27 mouse cellular contexts compared by ENCODE assay signal in genomic region chr17:14930697-14931096, GRCm38 (mm10). TPM values are rescaled to one million over a fixed set of nuclear protein-coding genes. Genes with fewer than 3 reads are reported as not detected.
"Had no signal": no experiment of that assay in that cellular context is flagged by ENCODE, and none has a peak within 500 bp of the region (broad histone marks: within the 10 kb centered on the region; RNA-seq: fewer than 3 reads in every experiment).

No protein-coding gene starts in this region.

- ATAC-seq: liver, postnatal 0 days; lung, postnatal 0 days; midbrain, embryonic 13.5 days; midbrain, embryonic 16.5 days had no signal

- H3K9me3 ChIP-seq: limb, embryonic 12.5 days; limb, embryonic 15.5 days; midbrain, embryonic 10.5 days; midbrain, embryonic 13.5 days; neural tube, embryonic 13.5 days had no signal

- H3K27me3 ChIP-seq: limb, embryonic 12.5 days; limb, embryonic 15.5 days; midbrain, embryonic 13.5 days; neural tube, embryonic 13.5 days had no signal

- H3K36me3 ChIP-seq: limb, embryonic 12.5 days; limb, embryonic 15.5 days; midbrain, embryonic 10.5 days; midbrain, embryonic 13.5 days; neural tube, embryonic 13.5 days had no signal

- DNase-seq: kidney, adult 2 months; kidney, postnatal 25 days; layer of hippocampus, postnatal 36 days; liver, postnatal 0 days; lung, embryonic 14.5 days; retina, postnatal 1 day; thymus, adult 18-20 months; thymus, postnatal 36 days had no signal

- H3K4me3 ChIP-seq: layer of hippocampus, adult 2 months; left cerebral cortex, adult 2 months; limb, embryonic 12.5 days; limb, embryonic 15.5 days; midbrain, embryonic 10.5 days; midbrain, embryonic 13.5 days; myocyte; neural tube, embryonic 13.5 days had no signal

- H3K4me1 ChIP-seq: limb, embryonic 12.5 days; limb, embryonic 15.5 days; midbrain, embryonic 10.5 days; midbrain, embryonic 13.5 days; neural tube, embryonic 13.5 days had no signal

RNA-seq across cellular contexts. Expression of gene Wdr27, which starts 12.3 kb away (rescaled TPM):
- total RNA-seq: neutrophil, adult 5-6 weeks had no signal

RNA-seq across cellular contexts. Expression of gene Gm3417, which starts 47.9 kb away (rescaled TPM):
- total RNA-seq: layer of hippocampus, postnatal 10 days; left cerebral cortex, adult 2 months; left cerebral cortex, postnatal 36 days; monocyte, adult 5-6 weeks; neutrophil, adult 5-6 weeks had no signal
- polyA plus RNA-seq: kidney, embryonic 14.5 days; large intestine, adult 2 months; limb, embryonic 12.5 days; limb, embryonic 15.5 days; lung, embryonic 14.5 days; macrophage; midbrain, embryonic 16.5 days; neural tube, embryonic 13.5 days; small intestine, adult 2 months; urinary bladder, adult 2 months had no signal
